Mouse (Mus musculus) embryonic facial prominence, embryonic 10.5 days (tissue): ENCODE data around the gene Tent4b. TPM values are rescaled to one million over a fixed set of nuclear protein-coding genes. Genes with fewer than 3 reads are reported as not detected.
A peak's percentile ranks its signal among the peaks of the same experiment; 100 is the strongest.

Experiments used
- DNase-seq: peaks from one replicate; pipeline ENCODE4 v3.0.0-alpha.2; 2017; ENCODE audit warnings: low spot score
- H3K27ac ChIP-seq: fragments of 300-500 bp; sonication (generic); replicated peaks from 2 replicates; pipeline ENCODE4 v1.5.1; 2016; ENCODE audit warnings: mild to moderate bottlenecking
- H3K27me3 ChIP-seq: fragments of 300-500 bp; sonication (generic); replicated peaks from 2 replicates; pipeline ENCODE4 v1.6.1; 2016; ENCODE audit warnings: low read depth, mild to moderate bottlenecking; ENCODE audit not compliant: poor library complexity, severe bottlenecking
- H3K36me3 ChIP-seq: fragments of 300-500 bp; sonication (generic); replicated peaks from 2 replicates; pipeline ENCODE4 v1.6.1; 2016; ENCODE audit warnings: mild to moderate bottlenecking, moderate library complexity
- H3K4me1 ChIP-seq: fragments of 300-500 bp; sonication (generic); 2 replicates; pipeline ENCODE4 v1.6.1; 2016
- H3K4me3 ChIP-seq: fragments of 300-500 bp; sonication (generic); 2 replicates; pipeline ENCODE4 v1.5.1; 2016; ENCODE audit warnings: mild to moderate bottlenecking, moderate library complexity
- H3K9me3 ChIP-seq: fragments of 300-500 bp; sonication (generic); 2 replicates; pipeline ENCODE4 v1.6.1; 2016; ENCODE audit warnings: mild to moderate bottlenecking
- WGBS: fragments of 180-500 bp; shearing (Covaris S2); methylation state at CpG from one replicate; pipeline ENCODE4 v1.1.7; 2016; 5-methylcytosine and 5-hydroxymethylcytosine counted together
- polyA plus RNA-seq: library from polyadenylated mRNA; unstranded; fragments of >200 nt; fragmentation: Nextera tagmentation; extraction: Ambion mirVana; gene quantifications from 2 replicates; pipeline ENCODE4 v1.2.1, GENCODE M21; 2016

Tent4b gene
- polyA plus RNA-seq, 1 experiment from 2014 or later: 9.9 TPM

DNA sequence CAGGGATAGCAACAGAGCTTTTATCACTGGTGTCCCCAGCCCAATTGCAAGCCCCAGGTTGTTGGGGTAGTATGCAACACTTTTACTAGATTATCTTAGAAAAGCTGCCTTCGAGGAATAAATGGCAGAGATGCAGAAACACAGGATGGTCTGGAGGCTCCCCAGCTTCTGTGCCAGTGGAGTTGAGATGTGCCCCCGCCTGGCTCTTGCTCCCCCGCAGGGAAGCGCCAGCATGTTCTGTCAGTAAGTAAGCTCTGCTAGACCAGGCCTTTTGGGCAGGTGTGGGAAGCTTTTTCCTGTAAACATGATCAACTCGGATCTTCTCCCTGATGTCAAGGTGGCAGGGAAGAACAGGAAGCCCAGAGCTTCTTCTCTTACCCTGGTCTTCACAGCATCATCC, 40.3 kb downstream of the Tent4b start:
- Histone ChIP-seq H3K4me1 (no peaks in the 10 kb centered on the region), H3K4me3 (no peak overlapping the region), H3K27me3 (no peaks in the 10 kb centered on the region), H3K9me3 (no peaks in the 10 kb centered on the region), H3K36me3 (peaks cover 10% of the 10 kb centered on the region), H3K27ac (no peak overlapping the region)
- WGBS: 87% methylated on average over 5 of the region's 5 CpGs
- no peak for DNase-seq

DNA sequence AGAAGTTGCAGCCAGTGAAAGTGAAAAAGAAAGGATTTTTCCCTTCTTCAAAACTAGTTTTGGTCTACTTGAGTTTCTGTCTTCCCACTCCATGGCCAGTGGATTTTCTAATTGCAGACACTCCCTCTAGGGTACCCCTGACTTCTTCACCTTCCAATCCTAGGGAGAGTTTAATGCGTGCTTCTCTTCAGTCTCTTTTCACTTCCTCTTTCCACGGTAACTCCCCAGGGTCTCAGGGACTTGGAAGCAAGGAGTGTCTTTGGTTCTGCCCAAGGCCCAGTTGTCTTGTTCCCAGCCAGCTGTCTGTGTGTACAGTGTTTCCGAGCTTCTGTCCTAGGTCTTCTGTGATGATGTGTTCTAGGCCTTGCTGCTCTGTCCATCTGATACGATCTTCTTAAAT, 42.9 kb downstream of the Tent4b start:
- no peaks in the 10 kb centered on the region for H3K9me3 ChIP-seq
- H3K27ac ChIP-seq: no peak overlapping the region
- no peaks in the 10 kb centered on the region for H3K4me1 ChIP-seq
- no peak overlapping the region for H3K4me3 ChIP-seq
- no peak for DNase-seq
- H3K27me3 ChIP-seq: no peaks in the 10 kb centered on the region
- WGBS: 83% methylated on average over 4 of the region's 4 CpGs
- H3K36me3 ChIP-seq: peaks cover 27% of the 10 kb centered on the region

DNA sequence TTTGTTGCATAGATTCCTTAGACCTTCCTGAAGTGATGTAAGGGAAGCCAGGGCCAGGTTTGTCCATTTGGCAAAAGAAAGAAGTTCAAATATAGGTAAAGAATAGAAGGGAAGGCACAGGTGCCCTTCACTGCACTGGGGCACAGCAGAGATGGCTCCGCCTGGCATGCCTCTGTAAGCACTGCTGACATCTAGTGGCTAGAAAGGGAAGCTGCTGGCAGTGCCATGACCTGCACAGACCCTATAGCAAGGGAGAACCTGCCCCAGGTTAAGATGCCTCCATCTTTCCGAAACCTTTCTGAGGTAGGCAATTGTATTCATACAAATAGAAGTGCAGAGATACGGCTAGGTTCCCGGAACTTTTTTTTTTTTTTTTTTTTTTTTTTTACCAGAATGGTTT, 45.3 kb downstream of the Tent4b start:
- H3K27ac ChIP-seq: no peak overlapping the region
- DNase-seq: peak; percentile 46
- WGBS: 77% methylated on average over 4 of the region's 4 CpGs
- H3K4me3 ChIP-seq: no peak overlapping the region
- H3K9me3 ChIP-seq: no peaks in the 10 kb centered on the region
- H3K27me3 ChIP-seq: no peaks in the 10 kb centered on the region
- peaks cover 48% of the 10 kb centered on the region for H3K36me3 ChIP-seq
- no peaks in the 10 kb centered on the region for H3K4me1 ChIP-seq

DNA sequence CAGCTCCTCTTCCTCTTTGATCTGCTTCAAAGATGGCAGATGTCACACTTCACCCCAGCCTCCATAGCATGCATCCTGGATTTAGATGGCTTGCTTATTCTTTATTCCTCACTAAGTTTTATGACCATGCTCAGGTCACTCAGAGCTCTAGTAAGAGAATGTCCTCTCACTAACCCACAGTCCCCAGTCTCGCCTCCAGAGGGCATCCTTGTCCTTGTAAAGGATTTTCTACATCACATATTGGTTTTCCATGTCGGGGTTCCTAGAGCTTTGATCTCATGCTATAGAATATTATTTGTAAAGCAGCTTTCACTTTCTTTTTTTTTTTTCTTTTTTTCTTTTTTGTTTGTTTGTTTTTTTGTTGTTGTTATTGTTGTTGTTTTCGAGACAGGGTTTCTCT, 53.8 kb downstream of the Tent4b start:
- no peak overlapping the region for H3K4me3 ChIP-seq
- WGBS: 80% methylated on average over 3 of the region's 3 CpGs
- peak; percentile 51 for DNase-seq
- H3K4me1 ChIP-seq: no peaks in the 10 kb centered on the region
- no peaks in the 10 kb centered on the region for H3K27me3 ChIP-seq
- H3K36me3 ChIP-seq: peaks cover 87% of the 10 kb centered on the region
- H3K27ac ChIP-seq: no peak overlapping the region
- no peaks in the 10 kb centered on the region for H3K9me3 ChIP-seq

DNA sequence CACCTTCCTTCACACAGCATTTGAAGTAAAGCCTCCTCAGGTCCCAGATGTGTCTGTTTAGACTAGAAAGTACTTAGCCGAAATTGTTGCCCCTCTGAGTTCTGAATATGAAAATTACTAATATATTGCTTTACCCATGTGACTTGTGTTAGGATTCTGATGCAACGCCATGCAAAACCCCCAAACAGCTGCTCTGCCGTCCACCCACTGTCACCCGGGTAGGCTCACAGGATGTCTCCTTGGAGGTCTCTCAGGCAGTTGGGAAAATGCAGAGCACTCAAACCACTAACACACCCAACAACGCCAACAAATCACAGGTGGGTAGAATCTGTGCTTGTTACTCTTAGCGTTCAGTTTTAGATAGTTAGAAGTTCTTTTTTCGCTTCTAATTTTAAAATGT, 55.9 kb downstream of the Tent4b start:
- H3K36me3 ChIP-seq: peaks cover 75% of the 10 kb centered on the region
- WGBS: 91% methylated on average over 7 of the region's 7 CpGs
- no peak for DNase-seq
- H3K4me3 ChIP-seq: no peak overlapping the region
- H3K27me3 ChIP-seq: no peaks in the 10 kb centered on the region
- H3K27ac ChIP-seq: no peak overlapping the region
- no peaks in the 10 kb centered on the region for H3K4me1 ChIP-seq
- H3K9me3 ChIP-seq: no peaks in the 10 kb centered on the region

DNA sequence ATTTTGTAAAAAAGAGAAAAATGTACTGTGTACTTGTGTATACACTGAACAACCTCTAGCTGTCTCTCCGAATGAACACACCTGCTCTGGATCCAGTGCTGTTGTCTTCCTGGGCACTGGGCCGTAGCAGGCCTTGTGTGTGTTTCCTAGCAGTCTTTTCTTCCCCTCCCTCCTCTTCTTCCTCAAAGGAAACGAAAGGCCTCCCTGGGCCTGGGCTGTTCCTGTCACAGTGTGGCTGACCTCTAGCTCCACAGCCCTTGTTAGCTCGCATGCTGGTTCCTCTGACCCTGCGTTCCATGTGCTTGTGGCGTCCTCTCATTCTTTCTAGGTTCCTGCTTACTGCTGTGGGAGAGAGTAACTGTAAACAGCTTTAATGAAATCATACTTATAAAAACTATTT, 59.0 kb downstream of the Tent4b start:
- H3K4me1 ChIP-seq: peaks cover 4% of the 10 kb centered on the region
- peaks cover 50% of the 10 kb centered on the region for H3K36me3 ChIP-seq
- H3K9me3 ChIP-seq: no peaks in the 10 kb centered on the region
- WGBS: 63% methylated on average over 6 of the region's 6 CpGs
- no peak overlapping the region for H3K27ac ChIP-seq
- no peak overlapping the region for H3K4me3 ChIP-seq
- DNase-seq: no peak
- H3K27me3 ChIP-seq: no peaks in the 10 kb centered on the region

DNA sequence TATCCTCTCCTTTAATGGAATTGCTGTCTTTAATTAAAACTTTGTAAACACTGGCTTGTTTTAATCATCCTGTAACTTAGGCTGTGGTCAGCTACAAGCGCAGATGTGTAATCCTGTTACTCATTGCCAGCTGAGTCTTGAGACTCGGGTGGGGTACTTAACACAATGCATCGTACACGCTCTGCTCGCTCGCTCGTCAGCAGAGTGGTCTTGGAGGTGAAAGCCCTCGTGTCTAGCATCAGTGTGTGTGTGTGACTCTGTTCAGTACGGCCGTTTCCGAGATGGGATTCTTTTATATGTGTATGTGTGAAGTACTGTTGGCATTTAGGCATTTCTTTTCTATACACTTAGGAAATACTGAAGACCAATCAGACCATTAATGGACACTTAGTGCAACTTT, 59.5 kb downstream of the Tent4b start:
- Histone ChIP-seq H3K36me3 (peaks cover 47% of the 10 kb centered on the region), H3K4me1 (peaks cover 9% of the 10 kb centered on the region), H3K9me3 (no peaks in the 10 kb centered on the region), H3K27ac (no peak overlapping the region), H3K27me3 (no peaks in the 10 kb centered on the region), H3K4me3 (no peak overlapping the region)
- DNase-seq: no peak
- 80% methylated on average over 11 of the region's 11 CpGs for WGBS

DNA sequence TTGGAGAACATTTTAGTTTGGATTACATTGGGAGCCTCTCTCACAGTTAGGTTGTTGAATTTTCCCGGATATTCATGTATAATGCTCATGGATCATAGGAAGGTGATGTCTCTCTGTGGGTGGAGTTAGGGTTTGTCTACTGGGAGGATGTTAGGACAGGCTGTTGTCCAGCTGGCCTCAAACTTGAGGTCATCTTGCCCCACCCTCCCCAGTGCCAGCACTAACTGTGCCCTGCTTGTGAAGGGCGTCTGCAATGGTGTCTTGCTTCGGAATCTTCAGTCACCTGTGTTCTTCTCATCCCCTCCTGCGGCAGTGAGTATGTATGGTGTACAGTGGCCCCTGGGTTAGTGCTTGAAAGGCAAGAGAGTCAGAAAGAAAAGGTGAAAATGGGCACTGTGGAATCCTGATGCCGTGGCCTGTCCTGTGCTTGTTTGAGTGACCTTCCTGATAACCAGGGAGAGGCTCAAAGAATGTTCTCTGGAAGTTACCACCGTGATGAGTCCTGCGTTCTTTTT, 61.5 kb downstream of the Tent4b start:
- WGBS: 93% methylated on average over 7 of the region's 7 CpGs
- no peaks in the 10 kb centered on the region for H3K9me3 ChIP-seq
- H3K27me3 ChIP-seq: no peaks in the 10 kb centered on the region
- DNase-seq: no peak
- H3K27ac ChIP-seq: no peak overlapping the region
- peaks cover 19% of the 10 kb centered on the region for H3K4me1 ChIP-seq
- H3K36me3 ChIP-seq: peaks cover 29% of the 10 kb centered on the region
- no peak overlapping the region for H3K4me3 ChIP-seq

DNA sequence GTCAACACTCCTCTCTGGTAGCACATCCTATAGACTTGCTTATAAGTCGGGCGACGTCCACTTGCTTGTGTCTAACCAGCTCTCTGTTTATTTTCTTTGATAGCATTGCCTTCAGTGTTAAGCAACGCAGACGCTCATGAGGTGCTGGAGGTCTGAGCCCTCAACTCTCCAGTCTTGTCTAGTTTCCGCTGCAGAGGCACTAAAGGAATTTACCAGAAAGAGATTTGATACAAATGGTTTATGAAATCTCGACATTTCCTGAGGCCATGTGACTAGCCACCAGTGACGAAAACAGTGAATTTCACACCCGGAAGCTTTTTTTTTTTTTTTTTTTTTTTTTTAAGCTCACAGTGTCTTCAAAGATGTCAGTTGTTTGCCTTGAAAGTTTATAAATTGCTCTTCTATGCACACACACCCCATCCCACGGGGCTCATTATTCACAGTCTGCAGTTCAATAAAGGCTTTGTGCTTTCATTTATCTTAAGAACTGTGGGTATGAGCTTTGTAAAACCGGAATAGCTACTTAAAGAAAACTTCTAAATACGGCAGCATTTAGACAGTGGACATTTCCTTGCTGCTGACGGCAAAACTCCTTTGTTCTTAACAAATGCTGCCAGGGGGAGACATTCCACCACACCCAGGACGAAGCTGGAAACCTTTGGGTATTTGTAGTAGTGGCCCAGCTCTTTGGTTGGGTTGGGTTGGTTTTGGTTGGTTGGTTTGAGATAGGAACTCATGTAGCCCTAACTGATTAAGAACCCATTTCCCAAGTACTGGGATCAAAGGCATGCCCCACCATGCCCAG, 64.0 kb downstream of the Tent4b start:
- H3K27ac ChIP-seq: peak overlapping the region; percentile 51; the same call in 1 of the 2 replicates

DNA sequence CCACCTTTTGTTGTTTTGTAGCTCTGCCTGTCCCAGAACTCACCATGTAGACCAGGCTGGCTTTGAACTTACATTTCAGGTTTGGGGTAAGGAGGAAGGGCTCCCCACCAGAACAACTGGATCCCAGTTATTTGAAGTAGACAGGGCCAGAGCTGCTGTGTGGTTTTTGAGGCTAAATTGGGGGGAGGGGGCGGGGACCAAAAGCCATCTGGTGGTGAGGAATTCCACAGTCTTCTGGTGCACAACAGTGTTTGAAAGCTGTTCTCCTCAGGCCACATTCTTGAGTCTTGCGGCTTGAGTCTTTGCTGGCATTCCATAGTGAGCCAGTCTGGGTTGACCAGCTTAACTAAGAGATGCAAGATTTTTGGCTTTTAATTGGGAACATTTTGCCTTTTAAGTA, 66.5 kb downstream of the Tent4b start:
- WGBS: 13% methylated on average over 2 of the region's 2 CpGs
- peaks cover 24% of the 10 kb centered on the region for H3K4me1 ChIP-seq

More for the DNA sequence above, 64.0 kb downstream of the Tent4b start:
- no peak for DNase-seq
- 59% methylated on average over 14 of the region's 14 CpGs for WGBS
- no peak overlapping the region for H3K4me3 ChIP-seq
- peaks cover 24% of the 10 kb centered on the region for H3K4me1 ChIP-seq
- H3K36me3 ChIP-seq: peaks cover 9% of the 10 kb centered on the region; the same call in 1 of the 2 replicates
- H3K27me3 ChIP-seq: no peaks in the 10 kb centered on the region
- no peaks in the 10 kb centered on the region for H3K9me3 ChIP-seq

DNA sequence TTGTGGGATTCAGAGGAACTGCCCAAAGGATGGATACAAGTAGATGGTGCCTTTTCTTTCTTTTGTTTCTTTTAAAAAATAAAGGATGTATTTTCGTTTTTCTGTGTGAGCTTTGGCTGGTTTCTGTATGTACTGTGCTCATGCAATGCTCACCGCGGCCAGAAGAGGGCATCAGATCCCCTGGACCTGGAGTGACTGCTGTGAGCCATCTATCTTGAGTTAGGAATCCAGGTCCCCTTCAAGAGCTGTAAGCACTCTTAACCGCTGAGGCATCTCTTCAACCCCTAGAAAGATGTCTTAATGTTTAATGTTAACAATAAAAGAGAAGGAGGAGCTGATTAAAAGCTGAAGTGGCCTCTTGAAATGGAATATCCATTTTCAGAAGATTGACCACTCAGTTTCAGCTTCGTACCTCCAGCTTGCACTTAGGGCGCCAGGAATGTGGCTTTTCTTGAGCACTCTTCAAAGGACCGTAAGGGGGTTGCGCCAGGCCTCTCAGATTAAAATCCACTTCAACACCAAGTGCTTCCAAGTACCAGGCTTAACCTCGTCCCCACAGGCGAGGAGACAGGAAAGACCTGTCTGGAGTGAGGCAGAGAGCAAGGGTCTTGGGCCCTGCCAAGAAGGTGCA, 67.3 kb downstream of the Tent4b start:
- Histone ChIP-seq H3K27me3 (peaks cover 17% of the 10 kb centered on the region), H3K9me3 (no peaks in the 10 kb centered on the region), H3K27ac (no peak overlapping the region), H3K4me3 (no peak overlapping the region), H3K36me3 (no peaks in the 10 kb centered on the region), H3K4me1 (peaks cover 24% of the 10 kb centered on the region)
- 54% methylated on average over 10 of the region's 10 CpGs for WGBS
- peak; percentile 88 for DNase-seq

More for the DNA sequence above, 66.5 kb downstream of the Tent4b start:
- no peaks in the 10 kb centered on the region for H3K9me3 ChIP-seq
- peak; percentile 74 for DNase-seq
- H3K27me3 ChIP-seq: peaks cover 9% of the 10 kb centered on the region
- H3K36me3 ChIP-seq: peaks cover 3% of the 10 kb centered on the region; the same call in 1 of the 2 replicates
- H3K27ac ChIP-seq: peak overlapping the region; percentile 37
- H3K4me3 ChIP-seq: no peak overlapping the region

DNA sequence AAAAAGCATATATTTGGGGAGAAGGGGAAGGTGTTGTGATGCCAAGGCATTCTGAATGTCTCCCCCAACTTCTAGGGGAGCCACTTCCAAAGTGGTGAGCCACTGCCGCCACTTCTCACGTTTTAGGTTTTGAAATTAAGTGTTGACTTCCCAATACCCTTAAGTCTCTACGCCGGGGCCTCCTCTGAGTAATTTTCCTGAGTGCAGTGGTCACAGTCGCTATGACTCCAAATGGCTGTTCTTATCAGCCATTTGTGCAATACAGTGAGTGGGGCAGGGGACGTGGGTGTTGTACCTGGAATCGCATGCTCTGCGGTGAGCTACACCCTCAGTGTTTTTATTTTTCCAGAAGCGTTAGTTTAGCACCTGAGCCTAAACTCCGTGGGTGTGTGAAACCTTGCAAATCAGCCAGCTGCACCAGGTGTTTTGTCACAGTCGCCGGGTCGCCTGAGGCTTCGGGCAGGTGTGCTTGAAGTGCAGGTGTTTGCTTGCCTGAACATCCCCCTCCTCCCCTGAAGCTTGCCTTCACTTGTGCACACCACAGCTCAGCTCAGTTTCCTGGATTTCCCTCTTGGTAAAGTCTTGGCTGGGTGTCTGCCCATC, 67.9 kb downstream of the Tent4b start:
- 89% methylated on average over 14 of the region's 14 CpGs for WGBS
- Histone ChIP-seq H3K27ac (no peak overlapping the region), H3K4me3 (no peak overlapping the region), H3K9me3 (no peaks in the 10 kb centered on the region), H3K4me1 (peaks cover 24% of the 10 kb centered on the region), H3K27me3 (peaks cover 23% of the 10 kb centered on the region), H3K36me3 (no peaks in the 10 kb centered on the region)
- no peak for DNase-seq
